Mouse (Mus musculus): ENCODE measurements around the gene Evi5l.

Gene Evi5l

GRCm38 (mm10) chr8:4205246-4206123, 39.1 kb downstream of the Evi5l start:
- DNase-seq (ENCODE audit: low spot score): no peak

DNA sequence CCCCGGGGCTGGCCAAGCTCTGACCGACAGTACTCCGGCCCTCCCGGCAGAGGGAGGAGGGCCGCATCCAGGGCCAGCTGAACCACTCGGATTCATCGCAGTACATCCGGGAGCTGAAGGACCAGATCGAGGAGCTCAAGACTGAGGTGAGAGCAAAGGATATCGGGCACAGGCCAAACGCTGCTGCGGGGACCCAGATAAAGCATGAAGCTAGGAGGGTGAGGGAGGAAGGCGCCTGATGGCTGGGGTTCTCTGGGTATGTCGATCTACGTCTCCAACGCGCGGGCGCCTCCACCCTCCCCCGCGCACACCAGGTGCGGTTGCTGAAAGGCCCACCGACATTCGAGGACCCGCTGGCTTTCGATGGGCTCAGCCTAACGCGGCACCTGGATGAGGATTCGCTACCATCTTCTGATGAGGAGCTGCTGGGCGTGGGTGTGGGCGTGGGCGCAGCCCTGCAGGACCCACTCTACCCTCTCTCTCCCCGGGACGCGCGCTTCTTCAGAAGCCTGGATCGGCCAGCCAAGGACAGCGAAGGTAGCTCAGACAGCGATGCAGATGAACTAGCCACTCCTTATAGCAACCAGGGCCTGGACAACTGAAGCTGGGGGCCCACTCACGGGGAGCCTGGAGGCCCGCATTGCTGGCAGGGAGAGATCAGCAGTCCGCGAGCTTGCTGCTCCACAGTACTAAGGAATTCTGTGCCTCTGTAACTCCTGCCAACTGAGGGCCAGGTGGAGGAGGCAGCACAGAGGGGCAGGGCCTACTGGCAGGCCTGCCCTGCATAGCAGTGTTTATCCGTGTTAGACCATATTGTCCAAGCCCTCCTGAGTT, 40.0 kb downstream of the Evi5l start:
- no peak for DNase-seq (ENCODE audit: low spot score)

GRCm38 (mm10) chr8:4207016-4207350, 40.6 kb downstream of the Evi5l start:
- no peak for DNase-seq (ENCODE audit: low spot score)

DNA sequence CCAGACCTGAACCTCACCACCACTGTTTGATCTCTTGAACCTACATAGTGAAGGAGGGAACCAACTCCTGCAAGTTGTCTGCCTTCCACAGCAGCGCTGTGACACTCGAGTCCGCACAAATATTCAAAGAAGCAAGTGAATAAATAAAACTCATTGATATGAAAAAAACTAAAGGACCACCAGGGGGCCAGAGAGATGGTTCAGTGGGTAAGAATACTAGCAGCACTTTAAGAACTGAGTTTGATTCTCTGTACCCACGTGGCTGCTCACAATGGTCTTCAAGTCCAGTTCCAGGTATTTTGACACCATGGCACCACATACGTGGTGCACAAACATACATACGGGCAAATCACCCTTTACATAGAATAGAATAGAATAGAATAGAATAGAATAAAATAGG, 44.7 kb downstream of the Evi5l start:
- no peak for DNase-seq (ENCODE audit: low spot score)

GRCm38 (mm10) chr8:4212809-4213209, 46.4 kb downstream of the Evi5l start:
- DNase-seq (ENCODE audit: low spot score): no peak

- DNase-seq (ENCODE audit: low spot score): peak; percentile 81
Observed at GRCm38 (mm10) chr8:4213210-4214005, 47.0 kb downstream of the Evi5l start.

DNA sequence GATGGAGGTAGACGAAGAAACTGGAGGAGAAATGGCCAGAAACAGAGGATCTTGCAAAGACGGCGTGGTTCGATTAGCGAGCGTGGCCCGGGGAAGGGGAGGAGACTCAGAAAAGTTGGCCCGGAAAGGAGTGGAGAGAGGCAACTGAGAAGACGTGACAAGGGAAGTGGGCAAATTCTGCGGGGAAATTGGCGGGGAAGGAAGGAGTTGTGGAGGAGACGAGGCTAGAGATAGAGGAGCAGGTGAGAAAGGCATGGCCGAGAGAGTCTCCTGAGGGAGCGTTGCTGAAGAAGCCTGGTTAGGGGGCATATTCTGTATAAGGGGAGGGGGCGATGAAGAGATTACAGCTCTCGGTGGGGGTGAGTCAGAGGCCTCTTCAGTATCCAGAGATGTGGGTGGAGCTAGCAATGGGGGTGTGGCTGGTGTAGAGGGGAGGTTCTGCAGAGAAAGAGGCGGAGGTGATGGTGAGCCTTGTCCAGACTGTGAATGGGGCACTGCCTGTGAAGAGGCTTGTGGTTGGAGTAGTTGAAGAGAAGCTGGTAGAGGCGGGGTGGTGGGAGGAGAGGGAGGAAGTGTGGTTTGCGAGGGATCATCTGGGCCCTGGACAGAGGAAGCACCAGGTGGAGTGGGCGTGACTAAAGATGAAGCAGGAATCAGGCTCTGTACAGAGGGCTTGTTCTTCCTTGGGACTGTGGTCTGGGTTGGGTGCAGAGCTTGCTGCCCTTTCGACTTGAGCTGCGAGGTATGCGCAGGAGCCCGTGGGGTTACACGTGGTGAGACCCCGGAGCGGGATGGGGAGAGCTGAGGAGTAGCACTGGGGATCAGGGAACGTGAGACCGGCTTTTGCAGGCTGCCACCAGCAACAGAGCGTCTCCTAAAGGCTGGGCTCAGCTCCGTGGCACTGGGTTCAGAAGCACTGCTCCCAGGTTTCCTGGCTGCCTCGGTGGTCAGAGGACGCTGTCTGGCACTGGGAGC, 47.9 kb downstream of the Evi5l start:
- peak; percentile 78 for DNase-seq (ENCODE audit: low spot score)

- DNase-seq (ENCODE audit: low spot score): no peak
Observed at GRCm38 (mm10) chr8:4216296-4216695, 49.9 kb downstream of the Evi5l start.

GRCm38 (mm10) chr8:4216791-4217621, 50.6 kb downstream of the Evi5l start, which contains the start of gene Prr36:
TSS of gene Prr36 (minus strand) at chr8:4217459.
- DNase-seq (ENCODE audit: low spot score): no peak

DNA sequence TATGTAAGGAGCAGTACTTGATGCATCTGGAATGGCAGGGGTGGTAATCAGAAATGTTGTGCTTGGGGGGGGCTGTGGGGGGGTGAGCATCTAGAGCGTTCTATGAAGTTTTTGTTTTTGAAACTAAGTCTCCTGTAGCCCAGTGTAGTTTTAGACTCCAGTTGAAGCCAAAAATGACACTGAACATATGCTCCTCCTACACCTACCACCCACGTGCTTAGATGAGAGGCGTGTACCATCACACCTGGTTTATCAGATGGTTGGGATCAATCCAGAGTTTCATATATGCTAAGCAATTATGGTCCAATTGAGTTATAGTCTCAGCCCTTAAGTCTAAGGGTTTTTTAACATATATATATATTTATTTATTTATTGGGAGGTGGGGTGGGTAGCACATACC, 53.2 kb downstream of the Evi5l start:
- no peak for DNase-seq (ENCODE audit: low spot score)

- no peak for DNase-seq (ENCODE audit: low spot score)
Observed at GRCm38 (mm10) chr8:4222059-4222458, 55.7 kb downstream of the Evi5l start.

GRCm38 (mm10) chr8:4226323-4226722, 60.0 kb downstream of the Evi5l start:
- DNase-seq (ENCODE audit: low spot score): no peak

DNA sequence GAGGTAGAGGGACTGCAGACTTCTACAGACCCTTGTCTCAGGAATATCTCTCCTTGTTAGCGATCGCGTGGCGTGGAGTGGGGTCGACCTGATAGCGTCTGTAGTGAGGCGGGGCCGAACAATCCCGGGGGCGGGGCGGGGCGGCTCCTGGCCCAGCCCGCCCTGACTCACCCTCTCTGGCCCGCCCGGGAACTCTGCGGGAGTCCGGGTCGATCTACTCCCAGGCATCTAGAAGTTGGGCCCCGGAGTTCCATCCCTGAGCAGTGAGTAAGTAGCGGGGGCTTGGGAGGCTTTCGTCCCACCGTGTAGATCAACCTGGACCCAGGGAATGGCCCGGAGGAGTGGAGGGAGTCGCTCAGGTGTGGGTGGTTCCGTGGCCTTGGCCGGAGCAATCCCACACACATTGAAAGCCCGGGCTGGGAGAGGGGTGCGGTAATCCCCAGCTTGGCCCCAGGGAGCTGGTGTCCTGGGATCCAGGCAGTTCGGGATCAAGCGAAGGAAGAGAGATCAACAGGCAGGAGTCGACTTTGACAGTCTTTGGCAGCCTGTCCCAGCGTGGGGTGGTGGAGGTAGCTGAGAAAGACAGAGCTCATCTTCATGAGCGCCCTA, 60.5 kb downstream of the Evi5l start, which contains the start of gene Lrrc8e:
Gene Lrrc8e, plus strand, starts transcription at position 89 of the 609 bp plus-strand sequence.
- no peak for DNase-seq (ENCODE audit: low spot score)

DNA sequence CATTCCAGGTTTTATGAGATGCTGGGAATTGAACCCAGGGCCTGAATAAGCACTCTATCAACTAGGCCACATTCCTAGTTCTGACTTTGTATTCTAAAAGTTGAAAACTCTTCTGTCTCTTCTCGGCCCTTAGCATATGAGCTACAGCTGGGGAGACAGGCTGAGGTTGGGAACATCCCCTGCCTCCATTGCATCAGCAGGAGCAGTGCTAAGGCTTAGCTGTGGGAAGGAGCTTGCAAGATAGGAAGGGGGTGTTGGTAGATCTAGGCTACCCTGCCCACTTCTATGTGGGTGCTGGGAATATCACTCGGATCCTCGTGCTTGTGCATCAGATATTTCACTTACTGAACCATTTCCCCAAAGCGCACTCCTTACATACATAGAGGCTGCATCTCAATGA, 61.6 kb downstream of the Evi5l start:
- no peak for DNase-seq (ENCODE audit: low spot score)

DNA sequence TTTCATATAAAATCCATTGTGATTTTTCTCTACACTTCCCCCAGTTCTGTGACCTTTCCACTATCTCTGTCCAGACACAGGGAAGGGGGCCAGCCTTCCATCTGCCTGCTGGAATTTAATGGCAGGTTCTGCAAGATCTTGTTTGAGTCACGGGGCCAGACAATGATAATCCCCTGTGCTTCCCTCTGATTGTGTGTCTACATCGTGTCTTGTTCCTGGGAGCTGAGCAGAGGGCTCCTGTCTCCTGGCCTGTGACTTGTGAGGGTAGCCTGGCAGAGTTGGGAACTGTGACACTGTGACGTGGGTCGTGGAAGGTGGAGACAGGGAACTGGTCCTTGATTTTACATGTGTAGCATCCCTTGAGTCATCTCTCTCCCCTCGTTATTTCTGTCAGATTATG, 63.4 kb downstream of the Evi5l start:
- no peak for DNase-seq (ENCODE audit: low spot score)

DNA sequence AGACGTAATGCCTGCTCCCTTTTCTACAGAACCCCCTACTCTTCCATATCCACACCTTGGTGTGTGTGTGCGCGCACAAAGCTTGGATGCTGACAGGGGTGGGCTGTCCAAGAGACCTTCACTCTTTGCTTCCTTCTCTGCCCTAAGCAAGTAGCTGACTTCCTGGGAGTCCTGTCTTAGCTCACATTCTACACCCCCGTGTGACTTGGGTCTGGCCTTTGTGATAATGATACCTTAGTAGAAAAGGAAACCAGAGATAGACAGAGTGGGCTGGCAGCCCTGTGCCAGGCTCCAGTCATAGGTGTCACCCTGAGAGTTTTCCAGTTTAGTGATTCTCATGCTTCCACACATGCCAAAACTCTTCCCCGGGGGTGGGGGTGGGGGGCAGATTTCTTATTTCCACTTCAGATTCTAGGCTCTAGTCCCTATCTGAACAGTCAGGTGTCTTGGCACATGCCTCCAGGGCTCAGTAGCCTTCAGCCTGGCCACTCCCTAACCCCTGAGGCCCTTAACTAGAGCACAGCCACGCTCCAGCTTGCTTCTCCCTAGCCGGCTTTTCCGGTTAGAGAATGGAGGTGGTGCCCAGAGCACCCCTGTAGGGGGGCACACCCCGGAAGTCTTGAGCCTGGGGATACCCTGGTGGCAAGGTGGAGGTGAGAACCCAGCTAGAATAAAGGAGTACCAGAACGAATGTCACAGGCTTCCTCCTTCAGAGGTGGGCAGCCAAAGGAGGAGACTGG, 64.4 kb downstream of the Evi5l start:
- no peak for DNase-seq (ENCODE audit: low spot score)

GRCm38 (mm10) chr8:4237814-4238433, 71.6 kb downstream of the Evi5l start:
- DNase-seq (ENCODE audit: low spot score): no peak

DNA sequence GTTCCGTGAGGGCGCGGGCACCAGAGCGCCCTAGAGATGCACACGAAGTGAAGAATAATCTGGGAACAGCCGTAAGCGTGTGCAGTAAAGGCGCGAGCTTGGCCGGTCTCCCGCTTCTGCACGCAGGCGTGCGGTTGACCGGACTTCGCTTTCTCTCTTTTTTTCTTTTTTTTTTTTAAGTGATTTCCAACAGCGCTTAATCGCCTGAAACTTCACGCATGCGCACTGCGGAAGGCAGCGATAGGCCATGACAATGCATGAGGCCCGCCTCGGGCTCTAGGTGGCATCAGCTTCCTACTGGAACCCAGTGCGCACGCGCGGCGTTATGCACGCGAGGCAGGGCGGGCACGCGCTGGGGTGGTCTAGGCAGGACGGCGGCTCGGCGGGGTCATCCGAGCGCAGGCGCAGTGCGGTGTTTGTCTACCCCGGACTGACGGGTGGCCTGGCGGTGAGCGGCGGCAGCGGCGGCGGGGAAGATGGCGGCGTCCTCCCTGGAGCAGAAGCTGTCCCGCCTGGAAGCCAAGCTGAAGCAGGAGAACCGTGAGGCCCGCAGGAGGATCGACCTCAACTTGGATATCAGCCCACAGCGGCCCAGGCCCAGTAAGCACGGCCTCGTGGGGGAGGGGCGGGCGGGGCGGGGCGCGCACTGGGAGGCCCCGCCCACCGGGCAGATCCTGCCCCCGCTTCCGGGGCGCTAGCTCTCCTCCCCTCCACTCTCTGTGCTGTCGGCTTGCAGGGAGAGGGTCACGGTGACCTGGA, 72.2 kb downstream of the Evi5l start, which contains the start of the genes Map2k7 and Gm49320:
Gene Map2k7, plus strand, starts transcription at position 307 of the 759 bp plus-strand sequence.
Gene Gm49320, plus strand, starts transcription at position 432 of the 759 bp plus-strand sequence.
- DNase-seq (ENCODE audit: low spot score): peak; percentile 100
